ENCODE assay signal across 16 mouse cellular contexts in the genomic region with DNA sequence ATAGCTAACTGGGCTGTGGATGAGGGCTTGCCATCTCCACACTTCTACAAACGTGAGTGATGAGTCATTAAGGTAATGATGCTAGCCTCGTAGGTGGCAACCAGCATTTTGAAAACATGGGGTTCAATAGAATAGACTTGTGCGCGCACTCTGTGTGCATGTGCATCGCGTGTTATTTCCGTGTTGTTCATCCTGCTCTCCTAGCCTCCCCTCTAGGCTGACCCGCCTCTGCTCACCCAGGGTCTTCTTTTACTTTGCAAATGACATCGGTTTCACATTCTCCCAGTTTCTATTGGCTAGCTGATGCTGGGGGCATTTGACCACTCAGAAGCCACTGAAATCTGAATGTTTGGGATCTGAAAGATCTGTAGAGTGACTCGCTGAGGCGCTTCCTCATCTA. TPM values are rescaled to one million over a fixed set of nuclear protein-coding genes. Genes with fewer than 3 reads are reported as not detected.
DNase-seq lines count a peak whose midpoint lies in the region; ATAC-seq and TF ChIP-seq lines count a peak whose summit lies in the region.
"Had no signal": no experiment of that assay in that cellular context is flagged by ENCODE, and none has a peak within 500 bp of the region (broad histone marks: within the 10 kb centered on the region; RNA-seq: fewer than 3 reads in every experiment).

No protein-coding gene starts in this region.

- 33% methylated on average over 11 of the region's 11 CpGs for WGBS in forebrain, embryonic 15.5 days
- WGBS in forebrain, embryonic 12.5 days, result 30% methylated on average over 11 of the region's 11 CpGs
- WGBS in lung, embryonic 16.5 days, result 35% methylated on average over 11 of the region's 11 CpGs
- 33% methylated on average over 11 of the region's 11 CpGs for WGBS in hindbrain, embryonic 15.5 days
- 36% methylated on average over 11 of the region's 11 CpGs for WGBS in midbrain, postnatal 0 days

- no peak overlapping the region for H3K9ac ChIP-seq in forebrain, embryonic 15.5 days (replicated peaks)
- no peak overlapping the region for H3K9ac ChIP-seq in forebrain, embryonic 12.5 days
- no peak overlapping the region for H3K9ac ChIP-seq in lung, embryonic 16.5 days (ENCODE audit: low read length)
- no peak overlapping the region for H3K9ac ChIP-seq in hindbrain, embryonic 15.5 days
- no peak overlapping the region for H3K9ac ChIP-seq in midbrain, postnatal 0 days (replicated peaks; ENCODE audit: low read length, poor library complexity, severe bottlenecking)
- H3K9ac ChIP-seq: liver, embryonic 15.5 days had no signal

- no peaks in the 10 kb centered on the region for H3K36me3 ChIP-seq in forebrain, embryonic 15.5 days
- no peaks in the 10 kb centered on the region for H3K36me3 ChIP-seq in forebrain, embryonic 12.5 days (replicated peaks)
- no peaks in the 10 kb centered on the region for H3K36me3 ChIP-seq in lung, embryonic 16.5 days (ENCODE audit: control insufficient read depth, insufficient read depth, low read length)
- no peaks in the 10 kb centered on the region for H3K36me3 ChIP-seq in hindbrain, embryonic 15.5 days
- no peaks in the 10 kb centered on the region for H3K36me3 ChIP-seq in midbrain, postnatal 0 days (ENCODE audit: insufficient read depth, low read length)
- H3K36me3 ChIP-seq: liver, embryonic 15.5 days had no signal

- ATAC-seq in forebrain, embryonic 15.5 days (replicated peaks), result no peak
- ATAC-seq in forebrain, embryonic 12.5 days (ENCODE audit: low FRiP score), result no peak
- 0 out of 2 replicates have a peak, but pooled peaks have one; percentile 4 for ATAC-seq in lung, embryonic 16.5 days (ENCODE audit: low read depth)
- peak; percentile 42; the same call in 1 of the 2 replicates for ATAC-seq in hindbrain, embryonic 15.5 days (ENCODE audit: low FRiP score, low read depth)
- no peak for ATAC-seq in midbrain, postnatal 0 days (ENCODE audit: low FRiP score)
- ATAC-seq: intestine, embryonic 16.5 days had no signal

- no peaks in the 10 kb centered on the region for H3K9me3 ChIP-seq in forebrain, embryonic 15.5 days
- H3K9me3 ChIP-seq in forebrain, embryonic 12.5 days, result no peaks in the 10 kb centered on the region
- no peaks in the 10 kb centered on the region for H3K9me3 ChIP-seq in lung, embryonic 16.5 days (ENCODE audit: control insufficient read depth, low read length)
- no peaks in the 10 kb centered on the region for H3K9me3 ChIP-seq in hindbrain, embryonic 15.5 days
- H3K9me3 ChIP-seq in midbrain, postnatal 0 days (ENCODE audit: low read length), result no peaks in the 10 kb centered on the region
- H3K9me3 ChIP-seq: liver, embryonic 15.5 days had no signal

- H3K4me2 ChIP-seq in forebrain, embryonic 15.5 days (replicated peaks), result peak overlapping the region; percentile 71
- H3K4me2 ChIP-seq in forebrain, embryonic 12.5 days, result no peak overlapping the region
- peak overlapping the region; percentile 65; the same call in 1 of the 2 replicates for H3K4me2 ChIP-seq in lung, embryonic 16.5 days (ENCODE audit: low read depth, low read length)
- peak overlapping the region; percentile 95 for H3K4me2 ChIP-seq in hindbrain, embryonic 15.5 days
- peak overlapping the region; percentile 82 for H3K4me2 ChIP-seq in midbrain, postnatal 0 days (ENCODE audit: low read depth, low read length, poor library complexity, severe bottlenecking)
- H3K4me2 ChIP-seq: liver, embryonic 15.5 days had no signal

- no peak overlapping the region for H3K27ac ChIP-seq in forebrain, embryonic 15.5 days (replicated peaks)
- no peak overlapping the region for H3K27ac ChIP-seq in forebrain, embryonic 12.5 days
- H3K27ac ChIP-seq in lung, embryonic 16.5 days (ENCODE audit: low read length), result no peak overlapping the region
- H3K27ac ChIP-seq in hindbrain, embryonic 15.5 days (replicated peaks), result no peak overlapping the region
- no peak overlapping the region for H3K27ac ChIP-seq in midbrain, postnatal 0 days (ENCODE audit: low read depth, low read length)
- H3K27ac ChIP-seq: liver, embryonic 15.5 days had no signal

- TF ChIP-seq CTCF in midbrain, postnatal 0 days (IDR thresholded peaks at IDR 0.05), result no peak

- peaks cover 12% of the 10 kb centered on the region for H3K4me1 ChIP-seq in forebrain, embryonic 15.5 days
- peaks cover 13% of the 10 kb centered on the region for H3K4me1 ChIP-seq in forebrain, embryonic 12.5 days
- peaks cover 7% of the 10 kb centered on the region; the same call in 1 of the 2 replicates for H3K4me1 ChIP-seq in lung, embryonic 16.5 days (replicated peaks; ENCODE audit: control insufficient read depth, insufficient read depth, low read length)
- H3K4me1 ChIP-seq in hindbrain, embryonic 15.5 days (replicated peaks), result peaks cover 17% of the 10 kb centered on the region
- H3K4me1 ChIP-seq in midbrain, postnatal 0 days (ENCODE audit: insufficient read depth, low read length), result 0 out of 2 replicates have a peak, but pooled peaks cover 4% of the 10 kb centered on the region
- H3K4me1 ChIP-seq: liver, embryonic 15.5 days had no signal

- H3K4me3 ChIP-seq in forebrain, embryonic 15.5 days, result peak overlapping the region; percentile 39; the same call in 1 of the 2 replicates
- no peak overlapping the region for H3K4me3 ChIP-seq in forebrain, embryonic 12.5 days (replicated peaks)
- H3K4me3 ChIP-seq in lung, embryonic 16.5 days (ENCODE audit: low read length), result no peak overlapping the region
- H3K4me3 ChIP-seq in hindbrain, embryonic 15.5 days, result peak overlapping the region; percentile 47
- H3K4me3 ChIP-seq in midbrain, postnatal 0 days (ENCODE audit: low read depth, low read length), result peak overlapping the region; percentile 47
- H3K4me3 ChIP-seq: liver, embryonic 15.5 days; megakaryocyte, embryonic 14.5 days had no signal

- peaks cover 27% of the 10 kb centered on the region for H3K27me3 ChIP-seq in forebrain, embryonic 15.5 days
- H3K27me3 ChIP-seq in forebrain, embryonic 12.5 days, result peaks cover 38% of the 10 kb centered on the region
- peaks cover 27% of the 10 kb centered on the region for H3K27me3 ChIP-seq in lung, embryonic 16.5 days (ENCODE audit: control insufficient read depth, insufficient read depth, low read depth, low read length)
- peaks cover 16% of the 10 kb centered on the region for H3K27me3 ChIP-seq in hindbrain, embryonic 15.5 days
- no peaks in the 10 kb centered on the region for H3K27me3 ChIP-seq in midbrain, postnatal 0 days (ENCODE audit: insufficient read depth, low read length)

- DNase-seq in lung, postnatal 14 days, result no peak
- DNase-seq in midbrain, postnatal 0 days (ENCODE audit: low spot score), result no peak
- no peak for DNase-seq in thymus, postnatal 25 days
- DNase-seq in urinary bladder, postnatal 10 days (ENCODE audit: low spot score), result no peak
- DNase-seq: adrenal gland, postnatal 10 days; cerebellum, adult 8-10 months; layer of hippocampus, postnatal 36 days had no signal

RNA-seq across cellular contexts. Expression of a gene that starts 1.6 kb away (rescaled TPM):
- 0.72 and 1.1 TPM in 2 replicates for polyA plus RNA-seq in forebrain, embryonic 15.5 days (2015; fragmentation: Nextera tagmentation; extraction: Ambion mirVana)
- 0.09 and 0.17 TPM in 2 replicates for polyA plus RNA-seq in forebrain, embryonic 12.5 days (2016; fragmentation: Nextera tagmentation; extraction: Ambion mirVana)
- polyA plus RNA-seq in lung, embryonic 16.5 days (2015; fragmentation: Nextera tagmentation; extraction: Ambion mirVana), result 0.18 and 0.20 TPM in 2 replicates
- 4.2 and 4.5 TPM in 2 replicates for polyA plus RNA-seq in hindbrain, embryonic 15.5 days (2015; fragmentation: Nextera tagmentation; extraction: Ambion mirVana)
- 3.7 and 4.3 TPM in 2 replicates for total RNA-seq in midbrain, postnatal 0 days (2014; rRNA removed)
- polyA plus RNA-seq in midbrain, postnatal 0 days (2015; fragmentation: Nextera tagmentation; extraction: Ambion mirVana), result 4.2 and 4.8 TPM in 2 replicates
- polyA plus RNA-seq: liver, embryonic 15.5 days; neural tube, embryonic 11.5 days; spleen, adult 2 months had no signal

Comparison
In these comparisons a context has a peak if more than half of its experiments do, and no peak if none do; other contexts are left out.
1. H3K4me3 ChIP-seq: peak in forebrain, embryonic 15.5 days (single experiment), hindbrain, embryonic 15.5 days (single experiment) and midbrain, postnatal 0 days (single experiment); none in forebrain, embryonic 12.5 days (single experiment) and lung, embryonic 16.5 days (single experiment).
2. ATAC-seq: peak in lung, embryonic 16.5 days (single experiment) and hindbrain, embryonic 15.5 days (single experiment); none in forebrain, embryonic 15.5 days (single experiment), forebrain, embryonic 12.5 days (single experiment) and midbrain, postnatal 0 days (single experiment).